Mouse (Mus musculus): ENCODE data around the gene Slc12a7.

DNA sequence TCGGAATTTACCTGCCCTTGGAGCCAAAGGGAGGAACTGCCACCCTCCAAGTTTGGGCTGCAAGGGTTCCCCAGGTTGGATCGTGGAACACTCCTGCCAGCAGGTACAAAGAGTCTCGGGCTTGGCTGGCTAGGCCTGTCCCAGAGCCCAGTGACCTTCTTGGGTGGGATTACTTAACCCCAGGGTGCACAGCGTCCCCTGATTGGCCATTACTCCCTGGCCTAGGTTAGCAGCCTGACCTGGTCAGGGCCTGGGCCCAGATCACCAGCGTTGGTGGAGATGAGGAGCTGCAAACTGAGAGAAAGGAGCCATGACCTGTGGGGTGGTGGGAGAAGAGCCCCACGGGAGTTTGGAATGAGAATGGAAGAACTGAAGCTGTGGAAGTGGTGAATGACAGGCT lies 30.0 kb downstream of the Slc12a7 start:
- TF ChIP-seq CTCF (IDR thresholded peaks at IDR 0.05; ENCODE audit: low read depth) = no peak
- TF ChIP-seq EP300 (IDR thresholded peaks at IDR 0.05; ENCODE audit: low read depth) = no peak
